Mouse (Mus musculus) left cerebral cortex, adult 2 months (tissue): Measurements from ENCODE around the gene Padi2. TPM values are rescaled to one million over a fixed set of nuclear protein-coding genes. Genes with fewer than 3 reads are reported as not detected.

Experiments used
- DNase-seq, 2 experiments: peaks; one replicate each; pipeline ENCODE4 v3.0.0; 2021 to 2022; ENCODE audit warnings: low spot score in 2 of 2, mixed read lengths in 1 of 2; ENCODE audit errors: extremely low spot score in 1 of 2
- H3K27ac ChIP-seq: fragments of 200-600 bp; 2 replicates; pipeline ENCODE4 v1.8.1; 2022
- H3K4me3 ChIP-seq: fragments of 200-600 bp; 2 replicates; pipeline ENCODE4 v1.8.1; 2022
- CTCF ChIP-seq: fragments of 200-600 bp; IDR thresholded peaks from 2 replicates; pipeline ENCODE4 v1.8.1; 2022; ENCODE audit warnings: antibody characterized with exemption, mild to moderate bottlenecking, moderate library complexity
- intact Hi-C: fragments of 180-260 bp; cut with DNase I; formaldehyde crosslinking; loops from one replicate; pipeline ENCODE4 v1.15.1; 2025
- long read RNA-seq, 2 experiments: library from polyadenylated mRNA; stranded (forward); transcript quantifications; one replicate each; pipeline ENCODE4 v2.0.0; 2021; ENCODE audit warnings: borderline mapping rate in 2 of 2
- total RNA-seq, 2 experiments: library from RNA; stranded (reverse); gene quantifications; 2 replicates each; pipeline ENCODE4 v1.2.3; 2021

Padi2 gene
- 10 to 100 TPM; 10.2 to 11.6 TPM for total RNA-seq
- long read RNA-seq, experiment 1, full-length matches to known transcripts: 15 of 16 reads
- long read RNA-seq, experiment 1, partial matches to known transcripts: 1 of 16 reads
- long read RNA-seq, experiment 1, other reads (novel, unspliced or antisense): 0 of 16 reads
- long read RNA-seq, experiment 2, full-length matches to known transcripts: 7 of 7 reads
- long read RNA-seq, experiment 2, partial matches to known transcripts: 0 of 7 reads
- long read RNA-seq, experiment 2, other reads (novel, unspliced or antisense): 0 of 7 reads

DNA sequence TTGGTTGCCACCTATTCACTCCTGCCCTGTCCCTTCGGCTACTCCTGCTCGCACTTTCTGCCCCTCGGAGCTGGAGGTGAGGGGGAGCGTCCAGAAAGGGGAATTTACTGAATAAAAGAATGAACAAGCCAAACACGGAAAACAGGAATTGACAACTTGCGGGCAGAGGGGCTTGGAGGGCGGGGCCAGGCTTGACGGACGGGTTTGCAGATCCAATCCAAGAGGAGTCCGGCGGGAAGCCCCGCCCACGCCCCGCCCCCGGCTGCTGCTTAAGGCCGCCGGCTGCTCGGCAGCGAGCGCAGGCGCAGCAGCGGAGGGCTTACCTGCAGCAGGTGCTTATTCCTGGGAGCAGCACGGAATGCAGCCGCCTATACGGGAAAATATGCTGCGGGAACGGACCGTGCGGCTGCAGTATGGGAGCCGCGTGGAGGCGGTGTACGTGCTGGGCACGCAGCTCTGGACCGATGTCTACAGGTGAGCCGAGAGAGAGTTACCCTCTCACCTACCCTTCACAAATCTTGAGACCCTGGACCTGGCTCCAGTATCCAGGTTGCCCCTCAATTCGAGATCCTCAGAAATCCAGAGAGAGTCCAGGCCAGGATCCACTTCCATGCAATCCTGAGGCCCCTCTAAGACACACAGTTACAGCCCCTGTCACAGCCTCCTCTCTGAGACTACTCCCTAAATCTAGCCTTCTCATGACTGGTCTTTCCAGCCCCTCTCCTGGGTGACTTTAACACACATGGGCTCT lies at the start of gene Padi2:
Gene Padi2 (plus strand): TSS at position 269 of the 751 bp plus-strand sequence.
- intact Hi-C loops: loop anchor here (1.0 kb wide), 1 partner anchor 52 kb away; no protein-coding TSS in a partner anchor
- no peak within 1 kb of the TSS; the same call in 1 of the 2 replicates for H3K27ac ChIP-seq
- peak within 1 kb of the TSS; percentile 53 for H3K4me3 ChIP-seq
- peak; percentile 57 to 70 for DNase-seq
- no peak for TF ChIP-seq CTCF

DNA sequence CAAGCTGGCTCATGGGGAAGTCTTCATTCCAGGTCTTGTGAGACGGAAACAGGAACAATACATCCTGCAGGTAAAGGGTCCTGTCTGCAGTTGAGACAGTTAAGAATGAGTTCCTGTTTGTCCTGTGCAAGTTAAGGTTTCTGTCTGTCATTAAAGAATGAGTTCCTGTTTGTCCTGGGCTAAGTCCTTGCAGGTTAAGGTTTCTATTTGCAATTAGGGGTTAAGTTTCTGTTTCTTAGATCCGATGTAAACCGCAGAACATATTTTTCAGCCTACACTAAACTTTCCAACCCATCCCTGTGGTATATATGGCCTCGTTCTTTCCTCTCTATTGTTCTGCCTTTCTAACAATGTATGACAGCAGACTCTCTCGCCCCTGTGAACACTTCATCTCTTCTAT lies 49.1 kb upstream of the Padi2 start:
- TF ChIP-seq CTCF: no peak
- H3K27ac ChIP-seq: no peak overlapping the region
- no peak for DNase-seq
- H3K4me3 ChIP-seq: no peak overlapping the region
- intact Hi-C loops: no loop called here

DNA sequence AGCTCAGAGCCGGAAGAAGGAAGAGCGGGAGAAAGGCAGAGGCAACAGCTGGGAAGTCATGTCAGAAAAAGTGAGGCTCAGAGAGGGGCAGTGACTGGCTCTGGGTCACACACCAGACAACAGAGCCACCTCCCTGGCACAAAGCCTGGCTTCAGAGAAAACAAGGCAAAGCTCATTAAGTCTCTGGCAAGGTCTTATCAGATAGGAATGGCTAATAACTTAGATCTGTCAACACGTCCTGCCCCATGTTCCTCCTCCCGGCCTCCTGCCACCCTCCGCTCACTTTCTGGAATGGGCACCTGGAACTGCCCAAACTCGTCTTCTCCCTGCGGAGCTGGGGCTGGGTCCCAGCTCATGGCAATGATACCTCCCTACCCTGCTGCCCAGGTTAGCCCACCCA lies 48.3 kb upstream of the Padi2 start:
- no peak overlapping the region for H3K4me3 ChIP-seq
- H3K27ac ChIP-seq: no peak overlapping the region
- no peak for DNase-seq
- no peak for TF ChIP-seq CTCF
- intact Hi-C loops: no loop called here

DNA sequence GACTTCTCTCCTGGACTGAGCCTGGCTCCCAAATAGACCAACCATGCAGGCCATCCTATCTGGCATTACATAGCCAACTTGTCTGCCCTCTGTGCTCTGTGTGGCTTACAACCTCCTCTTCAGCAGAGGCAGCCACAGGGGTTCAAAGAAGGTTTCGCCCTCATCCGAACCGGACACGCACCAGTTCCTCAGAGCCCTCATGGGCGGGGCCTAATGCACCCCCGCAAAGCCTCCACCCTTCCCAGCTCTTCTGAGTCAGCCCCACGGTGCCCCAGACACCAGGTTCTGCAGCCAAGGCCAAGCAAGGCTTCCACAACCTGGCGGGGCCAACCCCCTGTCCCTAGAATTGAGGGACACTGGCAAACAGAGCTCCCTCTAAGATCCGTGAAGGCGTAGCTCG lies 46.9 kb upstream of the Padi2 start:
- H3K27ac ChIP-seq: no peak overlapping the region
- TF ChIP-seq CTCF: no peak
- intact Hi-C loops: no loop called here
- DNase-seq: no peak
- no peak overlapping the region for H3K4me3 ChIP-seq

DNA sequence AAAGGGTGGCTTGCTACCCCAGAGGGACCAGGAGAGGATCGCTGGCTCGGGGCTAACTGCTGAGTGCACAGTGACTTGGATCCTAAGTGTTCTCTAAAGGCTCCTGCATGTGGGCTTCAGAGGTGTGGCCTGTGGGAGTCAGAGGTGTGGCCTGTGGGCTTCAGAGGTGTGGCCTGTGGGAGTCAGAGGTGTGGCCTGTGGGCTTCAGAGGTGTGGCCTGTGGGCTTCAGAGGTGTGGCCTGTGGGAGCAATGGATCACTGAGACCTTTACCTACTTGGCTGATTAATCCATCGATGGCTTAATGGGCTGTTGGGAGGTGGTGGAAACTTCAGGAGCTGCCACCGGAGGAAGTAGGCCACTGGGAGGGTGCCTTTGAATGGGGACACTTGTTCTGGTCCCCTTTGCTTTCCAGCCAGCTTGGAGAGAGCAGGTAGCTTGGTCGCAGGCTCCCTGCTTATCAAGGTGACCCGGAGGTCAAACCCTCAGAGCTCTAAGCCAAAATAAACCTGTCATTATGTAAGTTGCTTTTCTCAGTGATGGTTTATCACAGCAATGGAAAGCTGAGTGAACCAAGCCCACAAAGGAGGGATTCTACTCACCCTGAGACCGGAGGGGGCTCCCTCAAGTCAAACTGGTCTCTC lies 45.9 kb upstream of the Padi2 start:
- intact Hi-C loops: no loop called here
- TF ChIP-seq CTCF: no peak
- H3K27ac ChIP-seq: no peak overlapping the region
- no peak overlapping the region for H3K4me3 ChIP-seq
- no peak for DNase-seq

DNA sequence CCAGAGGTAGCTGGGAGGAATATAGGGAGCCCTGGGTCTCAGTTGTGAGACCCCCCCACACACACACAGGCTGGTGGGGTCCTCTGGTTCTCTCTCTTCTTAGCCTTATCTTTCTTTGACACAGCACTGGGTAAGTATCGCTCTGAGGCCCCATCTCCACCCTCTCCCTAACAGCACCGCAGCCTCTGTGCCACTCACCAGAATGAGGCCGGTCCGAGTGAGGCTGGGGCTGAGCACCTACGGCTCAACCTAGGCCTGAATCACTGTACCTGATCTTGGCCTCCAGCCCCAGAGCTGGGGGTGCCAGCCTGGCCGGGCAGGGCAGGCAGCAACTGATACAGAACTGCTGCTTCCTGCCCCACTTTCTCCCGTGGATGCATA lies 45.4 kb upstream of the Padi2 start:
- no peak overlapping the region for H3K27ac ChIP-seq
- DNase-seq: no peak
- H3K4me3 ChIP-seq: no peak overlapping the region
- intact Hi-C loops: no loop called here
- TF ChIP-seq CTCF: no peak

DNA sequence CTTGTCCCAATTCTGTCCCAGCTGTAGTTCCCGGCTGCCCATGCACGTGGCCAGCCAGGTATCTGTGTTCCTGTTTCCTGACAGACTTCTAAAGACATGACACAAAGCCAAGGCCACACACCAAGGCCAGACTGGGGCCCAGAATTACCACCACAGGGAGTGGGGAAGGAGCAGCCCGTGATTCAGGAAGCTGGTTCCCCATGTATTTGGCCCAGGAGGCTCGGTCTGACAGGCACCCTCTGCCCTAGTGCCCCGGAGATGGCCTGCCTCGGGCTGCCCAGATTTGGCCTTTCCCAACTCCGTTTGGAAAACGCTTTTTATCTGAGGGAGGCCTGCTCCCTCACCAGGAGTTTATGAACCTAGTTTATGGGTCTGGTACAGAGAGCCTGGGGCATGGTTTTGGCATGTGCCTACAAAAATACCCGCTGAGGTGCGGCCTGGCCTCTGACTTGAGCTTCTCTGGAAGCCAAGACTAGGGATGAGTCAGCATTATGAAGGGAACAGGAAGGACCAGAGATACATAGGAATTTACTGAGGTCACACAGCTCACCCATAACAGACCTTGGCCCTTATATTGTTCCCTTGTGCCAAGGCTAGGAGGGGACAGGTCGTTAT lies 44.0 kb upstream of the Padi2 start:
- Histone ChIP-seq H3K4me3 (no peak overlapping the region), H3K27ac (no peak overlapping the region)
- intact Hi-C loops: no loop called here
- DNase-seq: no peak
- TF ChIP-seq CTCF: no peak

DNA sequence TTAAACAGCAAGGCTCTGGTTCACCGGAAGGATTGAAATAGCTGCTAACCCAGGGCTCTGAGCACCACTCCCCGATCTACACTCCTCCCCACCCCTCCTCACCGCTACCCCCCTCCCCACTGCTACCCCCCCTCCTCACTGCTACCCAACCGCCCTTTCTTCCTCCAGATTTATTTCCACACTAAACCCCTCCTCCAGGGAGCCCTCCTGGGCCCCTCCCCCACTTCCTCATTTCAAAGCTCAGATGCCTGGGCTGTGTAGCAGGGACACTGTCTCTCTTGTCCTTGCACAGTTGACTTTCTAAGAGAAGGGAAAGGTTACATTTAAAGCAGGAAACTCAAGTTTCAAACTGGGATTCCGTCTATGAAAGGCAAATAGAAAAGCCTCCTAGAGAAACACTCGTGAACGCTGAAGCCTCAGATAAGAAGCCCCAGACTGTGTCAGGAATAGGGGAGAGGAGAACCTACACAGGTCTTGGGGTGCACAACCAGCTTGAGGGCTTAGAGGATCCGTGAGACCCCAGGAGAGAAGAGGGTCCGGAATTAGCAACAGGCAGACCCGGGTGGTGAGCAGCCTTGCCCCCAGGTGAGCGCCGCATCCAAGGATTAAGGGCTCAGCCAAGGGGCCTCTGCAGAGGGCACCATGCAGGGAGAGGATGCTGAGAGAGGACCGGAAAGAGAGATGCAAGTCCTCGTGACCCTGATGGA lies 37.5 kb upstream of the Padi2 start:
- no peak overlapping the region for H3K4me3 ChIP-seq
- H3K27ac ChIP-seq: no peak overlapping the region
- intact Hi-C loops: no loop called here
- DNase-seq: no peak
- no peak for TF ChIP-seq CTCF

DNA sequence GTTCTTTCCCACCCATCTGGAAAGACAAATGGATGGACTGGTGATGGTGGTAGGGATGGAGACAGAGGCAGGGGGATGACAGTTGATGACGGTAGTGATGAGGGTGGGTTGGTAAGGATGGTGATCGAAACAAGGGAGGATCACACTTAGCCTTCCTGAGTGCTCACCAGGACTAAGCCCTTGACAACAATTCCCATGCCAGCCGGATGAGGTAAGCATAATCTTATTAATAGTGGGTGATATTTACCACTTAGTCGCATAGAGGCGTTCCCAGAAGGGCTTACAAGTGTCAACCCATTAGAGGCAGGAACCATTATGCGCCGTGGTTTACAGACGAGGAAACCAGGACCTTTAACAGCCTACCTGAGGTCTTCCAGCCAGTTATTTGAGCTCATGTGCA lies 36.2 kb upstream of the Padi2 start:
- Histone ChIP-seq H3K4me3 (no peak overlapping the region), H3K27ac (no peak overlapping the region)
- TF ChIP-seq CTCF: no peak
- intact Hi-C loops: no loop called here
- DNase-seq: no peak

DNA sequence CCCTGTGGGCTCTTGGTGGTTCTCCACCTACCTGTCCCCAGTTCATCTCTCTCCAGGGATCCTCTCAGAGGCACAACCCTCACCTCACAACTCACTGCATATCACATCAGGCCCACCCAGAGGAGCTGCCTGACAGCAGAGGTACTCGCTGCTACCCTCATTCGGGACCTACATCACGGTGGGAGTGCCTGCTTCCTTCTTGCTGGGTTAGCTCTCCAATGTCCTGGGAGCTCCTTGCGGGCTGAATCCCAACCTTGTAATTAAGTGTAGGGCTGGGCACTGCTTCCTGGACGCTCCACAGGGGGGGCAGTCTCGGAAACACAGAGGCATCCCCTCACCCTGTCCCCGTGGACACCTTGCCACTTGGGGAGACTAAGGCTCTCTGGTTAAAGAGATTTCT lies 35.3 kb upstream of the Padi2 start:
- intact Hi-C loops: no loop called here
- TF ChIP-seq CTCF: no peak
- DNase-seq: no peak
- Histone ChIP-seq H3K27ac (no peak overlapping the region), H3K4me3 (no peak overlapping the region)

DNA sequence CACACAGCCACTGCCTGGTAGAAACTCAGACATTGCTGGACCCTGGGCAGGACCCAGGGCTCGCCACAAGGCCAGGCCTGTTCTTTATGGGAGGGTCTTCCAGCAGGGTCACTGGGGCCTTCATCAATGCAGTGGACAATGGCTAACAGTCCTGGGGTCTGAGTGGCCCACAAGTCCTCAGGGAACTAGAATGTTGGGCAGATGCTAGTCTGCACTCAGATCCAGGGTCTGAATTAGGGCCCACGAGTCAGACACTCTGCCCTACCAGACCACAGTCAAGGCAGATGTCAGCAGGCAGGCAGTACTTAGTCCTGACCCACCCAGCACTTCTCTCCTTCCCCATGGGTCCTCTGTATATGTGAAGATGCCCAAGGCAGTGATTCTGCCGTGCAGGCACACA lies 34.8 kb upstream of the Padi2 start:
- intact Hi-C loops: no loop called here

More for the DNA sequence above, 34.8 kb upstream of the Padi2 start:
- TF ChIP-seq CTCF: no peak
- Histone ChIP-seq H3K4me3 (no peak overlapping the region), H3K27ac (no peak overlapping the region)
- DNase-seq: no peak
